Mouse (Mus musculus): ENCODE measurements around the gene Trim25.

DNA sequence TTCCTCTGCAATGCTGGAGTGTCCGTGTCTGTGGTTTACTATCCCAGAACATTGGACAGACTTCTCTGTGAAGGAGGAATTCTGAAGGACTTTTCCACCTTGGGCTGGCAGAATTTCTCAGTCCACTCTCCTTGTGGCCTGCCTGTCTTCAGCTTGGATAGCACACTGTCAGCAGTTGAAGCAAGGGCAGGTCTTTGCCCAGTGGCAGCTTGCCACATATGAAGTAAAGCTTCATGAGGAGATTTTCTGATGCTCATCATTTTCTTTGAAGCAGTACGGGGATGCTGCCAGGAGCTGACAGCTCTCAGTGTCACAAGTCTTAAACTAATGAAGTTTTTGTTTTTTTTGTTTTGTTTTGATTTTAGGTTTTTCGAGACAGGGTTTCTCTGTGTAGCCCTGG, 40.3 kb upstream of the Trim25 start:
- TF ChIP-seq CTCF (IDR thresholded peaks at IDR 0.05; ENCODE audit: low read depth, low read length) (no peak), POLR2A (IDR thresholded peaks at IDR 0.05; ENCODE audit: extremely low read depth, insufficient read depth, low read length) (no peak)

All from liver, adult 2 months (tissue).